Mouse (Mus musculus): Measurements from ENCODE around the gene Ghrhr.
A peak's percentile ranks its signal among the peaks of the same experiment; 100 is the strongest.

The Ghrhr gene

DNA sequence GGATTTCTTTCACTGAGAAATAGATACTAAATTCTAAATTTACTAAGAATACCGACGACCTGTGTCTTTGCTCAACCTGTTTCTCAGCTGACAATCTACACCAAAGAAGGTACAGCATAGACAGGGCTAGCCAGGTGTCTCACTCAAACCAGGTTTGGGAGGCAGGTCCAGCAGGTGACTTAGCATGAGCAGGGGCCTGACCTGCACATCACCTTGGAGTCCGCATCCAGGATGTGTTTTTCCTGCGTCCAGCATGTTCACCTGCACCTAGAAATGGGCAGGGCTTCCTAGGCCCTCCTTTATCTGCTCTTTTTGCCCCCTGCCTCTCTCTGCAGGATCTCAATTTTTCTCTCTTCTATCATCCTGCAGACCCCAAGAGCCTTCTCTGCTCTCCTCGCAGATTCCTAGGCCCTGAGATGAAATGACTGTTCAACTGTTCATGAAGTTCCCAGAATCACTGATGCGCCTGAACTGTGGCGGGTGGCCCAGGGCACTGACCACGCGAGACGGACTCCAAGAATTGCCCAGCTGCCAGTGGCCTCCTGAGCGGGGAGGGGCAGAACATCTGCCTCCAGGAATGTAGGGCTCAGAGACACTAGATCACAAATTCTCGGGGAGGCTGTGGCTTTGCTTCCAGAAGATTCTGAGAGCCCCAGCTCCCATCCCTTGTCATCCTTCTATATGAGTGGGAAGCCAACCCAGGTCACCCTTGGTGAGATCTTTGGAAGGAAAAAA lies 22.2 kb upstream of the Ghrhr start:
- DNase-seq: peak; percentile 24

DNA sequence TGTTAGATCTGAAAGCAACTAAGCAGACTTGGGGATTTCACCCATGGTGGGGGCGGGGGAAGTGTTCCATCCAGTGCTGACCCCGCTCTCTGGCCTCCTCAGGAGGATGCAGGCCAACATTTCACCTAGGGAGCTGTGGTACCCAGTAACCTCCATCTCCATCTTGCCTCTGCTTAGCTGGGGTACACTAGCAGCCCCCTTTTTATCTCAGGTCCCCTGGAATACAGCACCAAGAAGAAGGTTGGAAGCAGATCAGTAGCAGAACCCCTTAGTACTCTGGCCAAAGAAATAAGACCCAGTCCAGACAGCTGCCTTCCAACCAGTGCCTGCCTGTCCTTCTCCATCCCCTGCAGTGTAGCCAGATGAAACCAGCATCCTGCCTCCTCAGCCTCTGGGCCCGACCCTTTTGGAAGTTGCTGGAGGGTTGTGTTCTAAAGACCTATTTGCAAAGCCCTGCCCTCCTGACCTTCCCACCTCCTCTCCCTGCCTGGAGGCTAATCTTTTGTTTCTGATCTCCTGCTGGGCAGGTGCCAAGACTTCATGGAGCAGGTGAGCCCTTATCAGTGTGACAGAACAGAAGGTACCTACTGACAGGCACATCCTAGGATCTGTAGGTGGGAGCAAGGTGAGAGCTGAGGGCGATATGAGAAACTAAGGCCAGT lies 21.5 kb upstream of the Ghrhr start:
- no peak for DNase-seq

- DNase-seq: no peak
Measured at GRCm38 (mm10) chr6:55355575-55355974, 20.5 kb upstream of the Ghrhr start.

DNA sequence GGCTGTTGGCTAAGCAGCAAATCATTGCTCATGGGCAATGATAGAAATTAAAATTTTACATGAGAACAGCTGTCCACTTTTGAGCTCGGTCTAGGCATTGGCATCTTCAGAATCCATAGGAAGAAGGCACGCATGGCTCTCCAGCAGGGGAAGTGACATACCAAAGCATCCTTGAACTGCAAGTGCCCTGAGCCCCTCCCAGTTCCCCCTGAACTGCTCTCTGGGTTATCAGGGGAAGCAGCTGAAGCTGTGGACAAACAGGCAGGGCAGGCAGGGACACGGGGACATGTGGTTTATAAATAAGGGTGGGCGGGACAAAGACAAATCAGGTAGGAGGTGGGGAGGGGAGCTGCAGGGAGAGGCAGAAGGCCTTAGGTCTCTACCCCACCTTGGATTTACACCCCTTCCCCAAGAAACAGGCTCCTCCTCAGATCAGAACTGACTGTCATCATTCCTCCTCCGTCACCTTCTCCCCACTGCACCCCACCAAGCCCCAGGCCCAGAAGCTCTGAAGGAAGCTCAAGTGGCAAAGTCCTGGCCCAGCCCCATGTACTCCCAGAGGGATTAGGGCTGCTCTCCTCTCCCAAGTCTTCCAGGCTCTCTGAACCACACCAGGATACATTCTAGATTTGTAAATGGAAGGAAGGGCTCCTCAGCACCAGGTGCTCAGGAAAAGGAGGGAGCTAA lies 19.9 kb upstream of the Ghrhr start:
- DNase-seq: no peak

- no peak for DNase-seq
Measured at GRCm38 (mm10) chr6:55356976-55357635, 19.0 kb upstream of the Ghrhr start.

DNA sequence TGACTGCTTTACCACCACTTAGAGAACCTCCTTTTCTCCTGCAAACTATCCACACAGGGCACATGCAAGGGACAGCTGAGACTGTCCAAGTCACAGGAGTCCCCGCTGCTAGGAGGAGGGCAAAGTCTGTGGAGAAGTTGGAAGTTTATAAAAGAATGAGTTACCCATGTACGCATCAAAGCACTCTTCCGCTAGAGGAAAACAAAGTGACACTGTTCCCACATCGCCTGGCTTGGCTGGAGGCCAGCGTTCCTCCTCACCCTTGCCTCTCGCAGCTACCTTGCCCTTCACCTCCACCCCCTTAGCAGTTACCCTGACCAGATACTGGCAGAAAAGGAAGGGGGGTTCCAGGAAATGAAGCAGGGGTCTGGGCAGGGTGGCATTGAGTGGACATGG lies 18.5 kb upstream of the Ghrhr start:
- peak; percentile 76 for DNase-seq

DNA sequence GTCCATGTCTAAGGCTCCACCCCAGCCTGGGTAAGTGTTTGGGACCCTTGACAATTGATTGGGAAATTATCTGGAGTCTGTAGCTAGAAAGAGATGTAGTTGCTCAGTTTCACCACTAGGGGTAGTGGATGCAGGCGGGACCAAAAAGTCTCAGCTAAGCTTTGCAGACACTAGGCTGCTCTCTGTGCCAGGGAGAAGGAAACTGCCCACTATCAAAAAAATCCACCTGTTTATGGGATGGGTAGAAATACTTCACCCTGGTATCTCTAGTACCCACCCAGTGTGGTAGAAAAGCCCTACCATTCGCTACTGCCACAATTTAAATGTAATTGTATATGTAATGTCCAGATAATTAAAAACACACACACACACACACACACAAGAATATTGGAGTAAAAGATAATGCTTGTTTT lies 17.4 kb upstream of the Ghrhr start:
- no peak for DNase-seq

DNA sequence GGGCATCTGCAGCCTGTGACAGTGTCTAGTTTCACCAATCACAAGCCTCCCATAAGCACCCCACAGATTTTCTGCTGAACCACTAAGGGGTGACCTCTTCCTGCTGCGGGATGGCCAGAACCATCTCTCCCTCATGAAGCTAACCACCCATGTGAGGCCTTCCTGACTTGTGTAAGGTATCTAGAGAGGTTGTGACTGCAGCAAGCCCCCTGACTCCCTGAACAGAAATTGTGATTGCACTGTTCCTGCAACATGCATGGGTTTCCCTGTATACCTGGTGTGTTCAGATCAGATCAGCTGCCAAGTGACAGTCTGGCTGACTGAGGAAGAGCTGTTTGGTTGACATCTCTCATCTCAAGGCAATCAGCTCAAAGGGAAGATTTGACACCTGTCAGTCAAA lies 13.4 kb upstream of the Ghrhr start:
- no peak for DNase-seq

DNA sequence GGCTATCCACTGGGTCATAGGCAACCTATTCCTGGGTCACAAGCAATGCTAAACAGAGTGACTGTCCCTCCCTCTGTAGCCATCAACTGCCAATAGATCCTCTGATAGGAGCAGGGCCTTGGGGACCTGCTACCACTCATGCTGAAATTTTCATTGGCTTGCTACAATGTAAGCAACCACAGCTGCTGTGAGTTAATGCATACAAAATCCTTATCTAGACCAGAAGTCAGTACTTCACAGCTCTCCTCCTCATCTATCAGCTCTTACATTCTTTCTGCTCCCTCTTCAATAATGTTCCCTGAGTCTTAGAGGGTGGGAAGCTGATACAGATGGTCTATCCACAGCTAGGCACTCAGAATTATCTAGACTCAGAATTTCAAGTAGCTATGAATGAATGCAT lies 9.0 kb upstream of the Ghrhr start:
- DNase-seq: no peak

DNA sequence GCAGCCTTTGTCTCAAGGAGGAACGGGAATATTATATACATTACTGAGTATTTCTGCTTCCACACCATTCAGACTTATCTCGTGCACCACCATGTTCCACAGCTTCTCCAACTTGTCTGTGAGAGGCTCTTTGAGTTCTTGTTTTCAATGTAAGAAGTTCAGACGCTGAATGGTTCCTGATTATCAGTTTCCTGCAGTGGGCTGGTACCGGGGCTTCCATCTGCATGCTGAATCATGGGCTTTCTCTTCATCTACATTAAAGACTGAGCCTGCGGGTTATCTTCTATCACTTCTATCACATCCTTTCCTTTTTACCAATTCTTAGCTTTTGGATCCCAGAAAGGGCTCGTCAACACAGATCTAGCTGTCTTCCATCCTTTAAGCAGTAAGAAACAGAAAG lies 5.3 kb upstream of the Ghrhr start:
- DNase-seq: no peak

DNA sequence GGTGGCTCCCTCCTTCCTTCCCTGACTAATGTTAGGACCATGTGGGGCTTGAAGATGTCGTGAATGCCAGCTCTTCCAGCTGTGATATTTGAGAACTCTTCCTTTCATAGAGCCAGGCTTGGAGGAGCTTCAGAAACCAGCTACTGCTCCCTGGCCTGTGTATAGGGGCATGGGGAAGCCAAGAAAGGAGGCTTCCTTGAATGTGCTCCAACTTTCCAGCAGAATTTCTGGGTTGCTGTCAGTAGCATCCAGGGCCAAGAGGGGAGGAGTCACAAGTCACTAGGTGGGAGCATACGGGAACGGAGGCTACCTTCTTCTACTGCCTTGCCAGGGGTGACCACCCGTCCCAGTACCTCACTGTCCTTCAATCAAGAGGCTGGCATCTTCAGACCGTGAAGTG lies 416 bp downstream of the Ghrhr start:
- no peak for DNase-seq

- no peak for DNase-seq
Measured at GRCm38 (mm10) chr6:55377461-55377860, 1.4 kb downstream of the Ghrhr start.

DNA sequence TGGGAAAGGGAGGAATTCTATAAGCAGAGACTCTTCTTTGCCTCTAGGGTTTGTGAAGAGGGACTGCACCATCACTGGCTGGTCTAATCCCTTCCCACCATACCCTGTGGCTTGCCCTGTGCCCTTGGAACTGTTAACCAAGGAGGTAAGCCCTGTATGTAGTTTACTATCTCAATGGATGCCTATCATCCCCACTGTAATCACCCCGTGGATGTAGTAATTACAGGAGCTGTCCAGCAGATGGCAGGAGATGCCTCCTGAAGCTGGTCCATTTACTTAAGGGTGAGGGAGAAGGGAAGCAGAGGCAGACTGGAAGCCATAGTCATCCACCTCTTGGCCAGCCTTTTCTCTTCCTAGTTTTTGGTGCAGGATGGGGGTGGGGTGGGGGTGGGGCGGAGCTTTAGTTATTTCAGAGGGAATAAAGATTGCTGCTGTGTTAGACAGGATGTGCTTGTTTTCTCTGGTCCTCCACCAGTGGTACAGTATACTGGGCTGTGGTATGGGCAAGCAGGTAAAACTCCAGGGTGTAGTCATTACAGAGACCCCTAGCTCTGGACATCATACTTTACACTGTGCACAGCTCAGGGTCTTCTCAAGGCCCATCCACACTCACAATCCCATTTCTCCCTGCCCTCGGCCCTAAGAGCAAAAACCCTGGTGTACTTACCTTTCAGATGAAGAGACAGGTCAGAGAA lies 3.7 kb downstream of the Ghrhr start:
- DNase-seq: peak; percentile 49

DNA sequence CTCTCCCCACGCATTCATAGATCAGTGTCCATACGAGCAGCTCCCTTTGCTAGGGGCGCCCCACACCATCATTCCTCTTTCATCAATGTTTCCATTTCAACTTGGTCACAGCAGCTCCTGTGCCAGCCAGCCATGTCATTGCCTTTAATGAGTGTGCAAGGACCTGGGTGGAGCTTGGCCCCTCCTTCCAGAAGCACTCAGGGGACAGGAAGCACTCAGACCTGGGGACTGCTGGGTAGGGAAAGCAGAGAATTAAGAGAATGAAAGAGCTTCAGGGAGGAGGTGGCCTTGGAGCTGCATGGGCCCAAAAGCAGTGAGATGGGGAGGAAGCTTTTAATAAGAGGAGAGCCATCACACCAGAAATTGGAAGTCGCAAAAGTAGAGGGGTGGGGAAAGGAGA lies 5.9 kb downstream of the Ghrhr start:
- DNase-seq: no peak

GRCm38 (mm10) chr6:55383897-55384296 lies 7.8 kb downstream of the Ghrhr start:
- DNase-seq: peak; percentile 73

DNA sequence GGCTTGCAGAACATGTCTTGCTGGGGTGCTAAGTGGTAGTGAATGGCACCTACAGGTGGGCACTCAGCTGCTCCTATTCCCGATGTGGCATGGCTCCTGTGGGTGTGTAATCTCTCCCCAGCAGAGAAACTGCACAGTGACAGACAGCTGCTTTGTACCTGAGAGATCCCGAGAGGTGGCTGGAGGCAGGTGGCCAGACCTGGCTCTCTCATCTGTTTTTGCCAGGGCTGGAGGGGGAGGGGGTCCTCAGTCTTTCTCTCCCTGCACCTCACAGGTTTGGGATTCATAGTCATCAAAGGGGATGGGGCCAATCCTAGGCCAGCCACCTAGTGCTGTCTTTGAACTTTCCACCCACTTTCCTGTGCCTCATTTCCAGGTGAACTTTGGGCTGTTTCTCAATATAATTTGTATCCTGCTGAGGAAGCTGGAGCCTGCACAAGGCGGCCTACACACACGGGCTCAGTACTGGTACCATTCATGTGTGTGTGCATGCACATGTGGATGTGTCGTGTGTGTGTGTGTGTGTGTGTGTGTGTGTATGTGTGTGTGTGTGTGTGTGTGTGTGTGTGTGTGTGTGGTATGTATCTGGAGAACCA lies 8.4 kb downstream of the Ghrhr start:
- DNase-seq: peak; percentile 2

DNA sequence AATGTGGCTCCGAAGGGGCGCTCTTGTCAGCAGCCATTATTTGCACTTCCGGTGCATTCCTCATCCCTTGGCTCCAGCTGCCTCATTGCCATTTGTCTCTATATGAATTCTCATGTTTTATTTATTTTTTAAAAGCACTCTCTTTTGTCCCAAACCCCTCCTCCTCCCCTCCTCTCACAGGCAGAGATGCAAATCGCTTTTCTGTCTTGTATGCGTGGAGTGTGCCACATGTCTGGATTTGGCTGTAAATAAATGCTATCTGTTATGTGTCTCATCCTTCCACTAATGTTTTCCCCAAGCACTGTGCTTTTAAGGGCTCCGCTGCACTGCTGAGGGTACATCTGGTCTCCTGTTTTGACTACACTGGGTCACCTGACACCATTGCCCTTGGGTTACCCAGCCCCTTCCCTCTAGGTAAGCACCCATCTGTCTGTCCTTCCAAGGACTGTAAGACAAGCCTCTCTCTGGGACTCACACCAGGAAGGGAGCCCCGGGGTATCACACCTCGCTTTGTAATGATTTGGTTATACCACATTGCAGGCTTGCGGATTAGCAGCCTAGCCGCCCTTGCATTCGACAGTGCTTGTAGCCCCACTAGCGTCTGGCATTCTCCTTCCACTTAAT lies 12.6 kb downstream of the Ghrhr start:
- no peak for DNase-seq

DNA sequence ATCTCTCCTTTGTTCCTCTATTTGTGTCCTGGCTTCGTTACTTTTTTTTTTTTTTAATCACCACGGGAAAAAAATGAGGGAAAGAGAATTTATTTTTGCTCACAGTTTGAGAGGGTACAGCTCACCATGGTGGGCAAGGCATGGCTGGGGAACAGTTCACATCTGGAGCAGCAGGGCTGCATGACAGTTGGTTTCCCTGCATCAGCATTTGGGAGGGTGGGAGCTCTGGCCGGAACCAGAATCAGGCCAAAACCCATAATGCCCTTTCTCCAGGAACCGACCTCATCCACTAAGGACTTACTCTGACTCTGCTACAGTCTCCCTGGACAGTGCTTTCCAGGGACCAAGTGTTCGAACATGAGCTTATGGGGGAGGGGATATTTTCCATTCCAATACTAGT lies 13.2 kb downstream of the Ghrhr start:
- no peak for DNase-seq

- no peak for DNase-seq
Measured at GRCm38 (mm10) chr6:55391814-55392213, 15.7 kb downstream of the Ghrhr start.

DNA sequence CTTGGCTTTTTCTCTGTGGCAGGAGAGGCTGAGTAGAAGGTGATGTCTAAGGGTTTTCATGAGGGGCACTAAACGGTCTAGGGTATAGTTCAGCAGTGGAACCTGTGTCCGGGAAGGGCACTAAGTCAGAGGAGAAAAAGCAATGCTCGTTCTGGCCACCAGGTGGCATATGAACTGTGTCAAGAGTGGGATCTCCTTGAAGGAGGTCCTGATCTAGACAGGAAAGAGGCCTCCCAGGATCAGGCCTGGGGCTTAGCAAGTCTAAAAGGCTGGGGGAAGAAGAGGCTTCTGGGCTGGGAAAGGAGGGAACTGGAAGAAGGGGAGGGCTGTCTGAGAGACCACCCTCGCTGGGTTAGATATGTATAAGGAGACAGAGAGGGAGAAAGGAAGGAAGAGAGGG lies 16.4 kb downstream of the Ghrhr start:
- peak; percentile 78 for DNase-seq

- DNase-seq: no peak
Measured at GRCm38 (mm10) chr6:55394854-55395253, 18.8 kb downstream of the Ghrhr start.

DNA sequence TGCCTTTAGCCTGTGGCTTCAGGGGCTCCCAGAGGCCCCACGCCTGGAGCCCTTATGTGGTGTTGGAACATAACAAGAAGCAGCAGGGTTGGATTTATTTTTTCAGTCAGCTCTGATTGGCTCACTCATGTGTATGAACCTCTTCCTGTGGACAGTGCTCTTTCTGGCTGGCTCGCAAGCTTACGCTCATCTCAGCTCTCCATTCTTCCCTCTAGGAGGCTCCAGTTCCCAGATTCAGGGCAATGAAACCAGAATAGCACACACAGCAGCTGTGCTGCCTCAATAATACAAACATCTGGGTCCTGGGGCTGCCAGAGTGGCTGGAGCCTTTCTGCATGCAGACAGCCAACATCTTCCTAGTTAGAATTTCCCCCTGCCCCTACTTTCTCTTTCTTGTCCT lies 20.1 kb downstream of the Ghrhr start:
- DNase-seq: no peak
